Comparison of ENCODE assay signal across 8 mouse cellular contexts in genomic region chr11:76253145-76253917, GRCm38 (mm10). TPM values are rescaled to one million over a fixed set of nuclear protein-coding genes. Genes with fewer than 3 reads are reported as not detected.
DNase-seq lines count a peak whose midpoint lies in the region; ATAC-seq and TF ChIP-seq lines count a peak whose summit lies in the region.

No protein-coding gene starts in this region.

- no peak for TF ChIP-seq EP300 in CH12.LX (IDR thresholded peaks at IDR 0.05; ENCODE audit: low read length)

- H3K4me1 ChIP-seq in CH12.LX (ENCODE audit: control insufficient read depth in 1 of 2, insufficient read depth in 2 of 2), result peaks cover 0 to 15% of the 10 kb centered on the region in 2 experiments; a peak in 2 of 4 replicates
- H3K4me1 ChIP-seq in forebrain, embryonic 12.5 days, result peaks cover 12% of the 10 kb centered on the region; the same call in 1 of the 2 replicates
- no peaks in the 10 kb centered on the region; the same call in 1 of the 2 replicates for H3K4me1 ChIP-seq in lung, adult 2 months (ENCODE audit: control insufficient read depth, insufficient read depth, low read length)

- in situ Hi-C loops in CH12.LX (cut with MboI; ENCODE audit: low pct_ligation_motif_present, low pct_unique_long_range_greater_than_20kb, low sequenced_read_pairs), result loop anchor here (5.0 to 10.0 kb wide), 2 partner anchors 149 to 251 kb away; no protein-coding TSS in a partner anchor

- DNase-seq in CH12.LX (ENCODE audit: extremely low read depth), result peak; percentile 86
- peak; percentile 32 for DNase-seq in c-Kit-positive CD71-positive TER-119-positive erythroid progenitor cells, embryonic 14.5 days (ENCODE audit: low spot score)
- DNase-seq in heart, postnatal 25 days (ENCODE audit: low spot score), result peak; percentile 71
- peak; percentile 54 for DNase-seq in large intestine, adult 2 months (ENCODE audit: low read depth, low spot score)
- peak; percentile 84 for DNase-seq in lung, adult 2 months
- peak; percentile 69 for DNase-seq in testis, postnatal 14 days (ENCODE audit: low spot score)

- H3K4me3 ChIP-seq in CH12.LX (replicated peaks in 1 of 3; ENCODE audit: low read depth in 2 of 3, low read length in 2 of 3, poor library complexity in 1 of 3), result no peak overlapping the region
- no peak overlapping the region for H3K4me3 ChIP-seq in forebrain, embryonic 12.5 days (replicated peaks)
- H3K4me3 ChIP-seq in lung, adult 2 months (replicated peaks; ENCODE audit: extremely low read depth, low read depth, low read length), result no peak overlapping the region

- TF ChIP-seq POLR2A in CH12.LX (IDR thresholded peaks at IDR 0.05; ENCODE audit: low read depth, low read length), result no peak
- TF ChIP-seq POLR2A in lung, adult 2 months (IDR thresholded peaks at IDR 0.05; ENCODE audit: borderline replicate concordance, extremely low read depth, low read depth, low read length), result no peak

- H3K36me3 ChIP-seq in CH12.LX (replicated peaks in 1 of 2; ENCODE audit: control insufficient read depth in 1 of 2, insufficient read depth in 1 of 2, low read length in 1 of 2), result peaks cover 27 to 76% of the 10 kb centered on the region in 2 experiments
- H3K36me3 ChIP-seq in forebrain, embryonic 12.5 days (replicated peaks), result peaks cover 39% of the 10 kb centered on the region

- TF ChIP-seq CTCF in CH12.LX (conservative IDR thresholded peaks at IDR 0.05 in 1 of 2, IDR thresholded peaks at IDR 0.05 in 1 of 2; ENCODE audit: low read depth in 2 of 2, low read length in 2 of 2), result peak; percentile 98
- TF ChIP-seq CTCF in lung, adult 2 months (IDR thresholded peaks at IDR 0.05; ENCODE audit: insufficient read depth, low read length), result peak; percentile 94

- dilution Hi-C loops in CH12.LX (cut with MboI; ENCODE audit: extremely low pct_ligation_motif_present, extremely low pct_unique_long_range_greater_than_20kb, low sequenced_read_pairs), result no loop called here

- no peaks in the 10 kb centered on the region for H3K79me2 ChIP-seq in CH12.LX (replicated peaks; ENCODE audit: control insufficient read depth, extremely low read depth, insufficient read depth, poor library complexity, severe bottlenecking)

- intact Hi-C loops in heart, postnatal 25 days (cut with DNase I), result loop anchor here (1.0 to 5.0 kb wide), 2 partner anchors 153 to 204 kb away; partner anchors contain the start of gene Timm22

- no peak overlapping the region for H3K4me2 ChIP-seq in CH12.LX (ENCODE audit: insufficient read depth, low read depth, poor library complexity, severe bottlenecking)
- H3K4me2 ChIP-seq in forebrain, embryonic 12.5 days, result no peak overlapping the region

- H3K27me3 ChIP-seq in CH12.LX (replicated peaks), result no peaks in the 10 kb centered on the region
- H3K27me3 ChIP-seq in forebrain, embryonic 12.5 days, result no peaks in the 10 kb centered on the region

- ATAC-seq in forebrain, embryonic 12.5 days (ENCODE audit: low FRiP score), result peak; percentile 87
- peak; percentile 86 for ATAC-seq in neutrophil, adult 5-6 weeks (ENCODE audit: extremely low read depth, insufficient number of reproducible peaks, low FRiP score, poor library complexity, severe bottlenecking)

- peak; percentile 98 for TF ChIP-seq RAD21 in CH12.LX (IDR thresholded peaks at IDR 0.05; ENCODE audit: low read depth, low read length)

- no peaks in the 10 kb centered on the region for H3K9me3 ChIP-seq in CH12.LX (replicated peaks; ENCODE audit: low read length)
- no peaks in the 10 kb centered on the region for H3K9me3 ChIP-seq in forebrain, embryonic 12.5 days

- no peak overlapping the region for H3K27ac ChIP-seq in CH12.LX (ENCODE audit: insufficient read depth, low read depth)
- H3K27ac ChIP-seq in forebrain, embryonic 12.5 days, result no peak overlapping the region

- WGBS in forebrain, embryonic 12.5 days, result 60% methylated on average over 5 of the region's 5 CpGs
- 53% methylated on average over 5 of the region's 5 CpGs for WGBS in large intestine, adult 2 months
- 40% methylated on average over 5 of the region's 5 CpGs for WGBS in lung, adult 2 months

- no peak overlapping the region for H3K9ac ChIP-seq in CH12.LX (ENCODE audit: insufficient read depth, low read depth)
- H3K9ac ChIP-seq in forebrain, embryonic 12.5 days, result no peak overlapping the region

TF ChIP-seq in CH12.LX, 34 proteins besides CTCF, POLR2A, EP300 and RAD21 (continues in another document):
- TF ChIP-seq MYC (IDR thresholded peaks at IDR 0.05; ENCODE audit: low read depth, low read length) (0 out of 2 replicates have a peak, but pooled peaks have one; percentile 58), IRF4 (IDR thresholded peaks at IDR 0.05; ENCODE audit: low read depth, low read length) (peak; percentile 74; the same call in 1 of the 2 replicates), TBP (conservative IDR thresholded peaks at IDR 0.05; ENCODE audit: low read depth, low read length) (no peak), BHLHE40 (IDR thresholded peaks at IDR 0.05; ENCODE audit: low read depth, low read length) (no peak), USF2 (conservative IDR thresholded peaks at IDR 0.05; ENCODE audit: low read depth, low read length) (no peak), ETS1 (conservative IDR thresholded peaks at IDR 0.05; ENCODE audit: low read depth, low read length) (no peak), ELF1 (IDR thresholded peaks at IDR 0.05; ENCODE audit: low read depth, low read length) (0 out of 2 replicates have a peak, but pooled peaks have one; percentile 18), MAX (IDR thresholded peaks at IDR 0.05; ENCODE audit: low read length) (no peak), E2F4 (IDR thresholded peaks at IDR 0.05; ENCODE audit: insufficient replicate concordance, low read depth, low read length) (no peak), CHD1 (IDR thresholded peaks at IDR 0.05; ENCODE audit: low read depth, low read length) (no peak), MEF2A (IDR thresholded peaks at IDR 0.05; ENCODE audit: borderline replicate concordance, low read depth, low read length) (peak; percentile 65; the same call in 1 of the 2 replicates), ZC3H11A (IDR thresholded peaks at IDR 0.05; ENCODE audit: low read depth, low read length) (peak; percentile 88), HCFC1 (IDR thresholded peaks at IDR 0.05; ENCODE audit: low read depth, low read length) (no peak), MAFK (IDR thresholded peaks at IDR 0.05; ENCODE audit: insufficient replicate concordance, low read length) (no peak), KAT2A (IDR thresholded peaks at IDR 0.05; ENCODE audit: insufficient replicate concordance, low read length) (no peak), POLR2AphosphoS2 (IDR thresholded peaks at IDR 0.05; ENCODE audit: low read depth, low read length) (no peak), USF1 (IDR thresholded peaks at IDR 0.05; ENCODE audit: low read depth, low read length) (no peak), MAZ (IDR thresholded peaks at IDR 0.05; ENCODE audit: low read depth, low read length) (no peak; the same call in 1 of the 2 replicates), ZKSCAN1 (IDR thresholded peaks at IDR 0.05; ENCODE audit: borderline replicate concordance, low read depth, low read length) (no peak), JUND (conservative IDR thresholded peaks at IDR 0.05; ENCODE audit: low read depth, low read length) (0 out of 2 replicates have a peak, but pooled peaks have one; percentile 23), NELFE (IDR thresholded peaks at IDR 0.05; ENCODE audit: low read depth, low read length) (no peak), PAX5 (IDR thresholded peaks at IDR 0.05; ENCODE audit: low read length) (no peak), SIN3A (IDR thresholded peaks at IDR 0.05; ENCODE audit: low read length) (no peak), TCF12 (IDR thresholded peaks at IDR 0.05; ENCODE audit: low read depth, low read length) (0 out of 2 replicates have a peak, but pooled peaks have one; percentile 31), JUN (IDR thresholded peaks at IDR 0.05; ENCODE audit: insufficient read depth, low read depth, low read length) (no peak), MXI1 (IDR thresholded peaks at IDR 0.05; ENCODE audit: low read depth, low read length) (no peak)

RNA-seq across cellular contexts. Expression of gene Glod4, which starts 9.8 kb away (rescaled TPM):
- 189 and 190 TPM in 2 replicates for total RNA-seq in CH12.LX (2012; rRNA removed)
- total RNA-seq in CH12.LX (2014; rRNA removed), result 161 and 186 TPM in 2 replicates
- 121 and 158 TPM in 2 replicates for polyA plus RNA-seq in CH12.LX (2012; ENCODE audit: insufficient read length, low read depth)
- polyA plus RNA-seq in forebrain, embryonic 12.5 days (2016; fragmentation: Nextera tagmentation; extraction: Ambion mirVana), result 123 and 125 TPM in 2 replicates
- total RNA-seq in heart, postnatal 25 days (2021), result 10 to 100 TPM; 34.8 to 41.1 TPM
- polyA plus RNA-seq in large intestine, adult 2 months (2012; rRNA removed), result 8.0 and 9.2 TPM in 2 replicates
- 5.9 and 11.9 TPM in 2 replicates for polyA plus RNA-seq in lung, adult 2 months (2012; rRNA removed)
- 57.1 and 60.8 TPM in 2 replicates for total RNA-seq in neutrophil, adult 5-6 weeks (2017)

RNA-seq across cellular contexts. Expression of gene Mrm3, which starts 9.8 kb away (rescaled TPM):
- total RNA-seq in CH12.LX (2012; rRNA removed) (40.2 and 52.0 TPM in 2 replicates), CH12.LX (2014; rRNA removed) (35.1 and 40.6 TPM in 2 replicates)
- polyA plus RNA-seq in CH12.LX (2012; ENCODE audit: insufficient read length, low read depth), result 41.2 and 41.6 TPM in 2 replicates
- polyA plus RNA-seq in forebrain, embryonic 12.5 days (2016; fragmentation: Nextera tagmentation; extraction: Ambion mirVana), result 20.0 and 22.2 TPM in 2 replicates
- total RNA-seq in heart, postnatal 25 days (2021), result 10 to 100 TPM; 23.1 to 25.0 TPM
- polyA plus RNA-seq in large intestine, adult 2 months (2012; rRNA removed), result 5.7 and 5.8 TPM in 2 replicates
- polyA plus RNA-seq in lung, adult 2 months (2012; rRNA removed), result 3.3 and 3.6 TPM in 2 replicates
- total RNA-seq in neutrophil, adult 5-6 weeks (2017), result 6.8 and 7.7 TPM in 2 replicates

RNA-seq across cellular contexts. Expression of gene Gemin4, which starts 35.9 kb away (rescaled TPM):
- total RNA-seq in CH12.LX (2012; rRNA removed), result 41.3 and 57.2 TPM in 2 replicates
- 44.4 and 51.6 TPM in 2 replicates for total RNA-seq in CH12.LX (2014; rRNA removed)
- 34.2 and 46.5 TPM in 2 replicates for polyA plus RNA-seq in CH12.LX (2012; ENCODE audit: insufficient read length, low read depth)
- polyA plus RNA-seq in forebrain, embryonic 12.5 days (2016; fragmentation: Nextera tagmentation; extraction: Ambion mirVana), result 31.9 and 35.3 TPM in 2 replicates
- total RNA-seq in heart, postnatal 25 days (2021), result 1 to 10 TPM; 1.4 to 3.2 TPM
- 7.3 and 7.9 TPM in 2 replicates for polyA plus RNA-seq in large intestine, adult 2 months (2012; rRNA removed)
- polyA plus RNA-seq in lung, adult 2 months (2012; rRNA removed), result 5.7 and 6.6 TPM in 2 replicates
- total RNA-seq in neutrophil, adult 5-6 weeks (2017), result 5.2 and 5.4 TPM in 2 replicates

RNA-seq across cellular contexts. Expression of gene Dbil5, which starts 35.9 kb away (rescaled TPM):
- 0.97 and 1.6 TPM in 2 replicates for total RNA-seq in CH12.LX (2012; rRNA removed)
- total RNA-seq in CH12.LX (2014; rRNA removed), result 1.3 and 1.4 TPM in 2 replicates
- polyA plus RNA-seq in CH12.LX (2012; ENCODE audit: insufficient read length, low read depth), result 1.5 TPM in 1 of 2 replicates, not detected in the other
- 0.37 and 0.84 TPM in 2 replicates for polyA plus RNA-seq in forebrain, embryonic 12.5 days (2016; fragmentation: Nextera tagmentation; extraction: Ambion mirVana)
- total RNA-seq in heart, postnatal 25 days (2021), result not detected
- polyA plus RNA-seq in large intestine, adult 2 months (2012; rRNA removed), result 0.17 and 0.41 TPM in 2 replicates
- polyA plus RNA-seq in lung, adult 2 months (2012; rRNA removed), result 0.76 TPM in 1 of 2 replicates, not detected in the other
- 2.3 TPM in 1 of 2 replicates, not detected in the other for total RNA-seq in neutrophil, adult 5-6 weeks (2017)

Comparison
In these comparisons a context has a peak if more than half of its experiments do, and no peak if none do; other contexts are left out.
1. DNase-seq: peak in every context shown above with its lines; median percentile 86 in CH12.LX; 84 in lung, adult 2 months; 71 in heart, postnatal 25 days; 69 in testis, postnatal 14 days; 54 in large intestine, adult 2 months; 32 in c-Kit-positive CD71-positive TER-119-positive erythroid progenitor cells, embryonic 14.5 days.